Mouse (Mus musculus): Measurements from ENCODE around the gene Atp5g1. TPM values are rescaled to one million over a fixed set of nuclear protein-coding genes. Genes with fewer than 3 reads are reported as not detected.

Gene Atp5g1
- polyA plus RNA-seq, 1 experiment from 2014 or later = 865 TPM

DNA sequence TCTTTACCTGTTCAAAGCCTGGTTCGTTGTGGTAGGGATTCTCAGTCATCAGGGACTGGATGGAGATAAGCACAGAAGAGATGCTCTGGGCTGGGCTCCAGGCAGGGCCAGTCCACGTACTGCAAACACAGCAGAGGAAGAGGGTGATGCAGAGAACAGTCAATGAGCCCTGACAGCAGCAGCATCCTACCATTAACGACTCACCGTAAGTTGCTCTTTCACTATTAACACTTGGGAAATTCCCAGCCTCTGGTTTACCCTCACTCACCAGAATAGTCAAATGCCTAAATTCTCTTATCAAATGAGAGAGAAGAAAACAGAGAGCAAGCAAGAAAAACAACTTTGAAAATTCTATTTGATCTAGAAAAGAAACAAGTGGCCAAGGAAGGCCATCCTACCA, 17.2 kb downstream of the Atp5g1 start:
- Histone ChIP-seq H3K4me3 (ENCODE audit: low read length) (no peak overlapping the region), H3K9ac (ENCODE audit: low read depth, low read length) (no peak overlapping the region), H3K27ac (ENCODE audit: low read depth, low read length) (no peak overlapping the region), H3K27me3 (replicated peaks; ENCODE audit: control insufficient read depth, insufficient read depth, low read length) (no peaks in the 10 kb centered on the region), H3K9me3 (ENCODE audit: control insufficient read depth, low read length) (no peaks in the 10 kb centered on the region), H3K4me1 (ENCODE audit: control insufficient read depth, insufficient read depth, low read depth, low read length) (peaks cover 10% of the 10 kb centered on the region), H3K36me3 (ENCODE audit: control insufficient read depth, insufficient read depth, low read length) (peaks cover 28% of the 10 kb centered on the region), H3K4me2 (ENCODE audit: low read length) (no peak overlapping the region)
- ATAC-seq = no peak
- WGBS = 97% methylated on average over 4 of the region's 4 CpGs

DNA sequence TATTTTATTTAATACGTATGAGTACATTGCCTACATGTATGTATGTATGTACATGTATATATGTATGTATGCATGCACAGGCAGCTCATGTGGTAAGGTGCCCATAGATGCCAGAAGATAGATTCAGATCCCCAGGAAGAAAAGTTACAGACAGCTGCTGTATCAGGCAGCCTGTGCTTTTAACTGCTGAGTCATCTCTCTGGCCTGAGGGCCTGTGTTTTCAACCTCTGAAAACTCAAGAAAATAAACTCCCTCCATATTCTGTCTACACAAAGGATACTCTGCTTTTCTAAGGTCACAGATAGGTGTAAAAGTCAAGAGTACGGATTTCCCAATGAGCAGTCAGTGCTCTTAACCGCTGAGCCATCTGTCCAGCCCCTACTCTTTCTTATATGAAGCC, 24.6 kb downstream of the Atp5g1 start:
- peaks cover 53% of the 10 kb centered on the region for H3K36me3 ChIP-seq (ENCODE audit: control insufficient read depth, insufficient read depth, low read length)
- H3K4me2 ChIP-seq (ENCODE audit: low read length) = no peak overlapping the region
- no peak for ATAC-seq
- H3K9ac ChIP-seq (ENCODE audit: low read depth, low read length) = no peak overlapping the region
- H3K9me3 ChIP-seq (ENCODE audit: control insufficient read depth, low read length) = no peaks in the 10 kb centered on the region
- no peaks in the 10 kb centered on the region for H3K4me1 ChIP-seq (ENCODE audit: control insufficient read depth, insufficient read depth, low read depth, low read length)
- no peaks in the 10 kb centered on the region for H3K27me3 ChIP-seq (replicated peaks; ENCODE audit: control insufficient read depth, insufficient read depth, low read length)
- no peak overlapping the region for H3K27ac ChIP-seq (ENCODE audit: low read depth, low read length)
- WGBS = 92% methylated on average over 3 of the region's 3 CpGs
- H3K4me3 ChIP-seq (ENCODE audit: low read length) = no peak overlapping the region

DNA sequence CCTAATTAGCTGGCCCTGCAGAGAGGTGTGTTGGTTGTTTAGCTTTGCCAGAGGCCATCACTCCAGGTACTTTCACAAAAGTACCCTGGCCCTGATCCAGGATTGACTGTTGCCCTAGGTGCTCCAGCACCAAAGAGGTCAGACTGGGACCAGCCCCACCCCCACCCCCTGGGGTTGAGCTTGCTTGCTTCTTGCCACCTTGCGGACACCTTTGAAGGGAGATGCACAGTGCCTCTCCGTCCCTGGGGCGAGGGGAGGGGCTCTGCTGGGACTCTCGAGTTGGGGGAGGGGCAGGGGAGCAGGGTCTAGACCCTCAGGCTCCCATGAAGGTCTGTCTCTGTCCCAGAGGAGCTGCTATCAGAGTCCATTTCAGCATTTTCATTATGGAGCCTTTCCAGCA, 25.5 kb downstream of the Atp5g1 start:
- Histone ChIP-seq H3K9me3 (ENCODE audit: control insufficient read depth, low read length) (no peaks in the 10 kb centered on the region), H3K27me3 (replicated peaks; ENCODE audit: control insufficient read depth, insufficient read depth, low read length) (no peaks in the 10 kb centered on the region), H3K9ac (ENCODE audit: low read depth, low read length) (no peak overlapping the region), H3K27ac (ENCODE audit: low read depth, low read length) (no peak overlapping the region), H3K4me1 (ENCODE audit: control insufficient read depth, insufficient read depth, low read depth, low read length) (no peaks in the 10 kb centered on the region), H3K4me3 (ENCODE audit: low read length) (no peak overlapping the region), H3K36me3 (ENCODE audit: control insufficient read depth, insufficient read depth, low read length) (peaks cover 54% of the 10 kb centered on the region), H3K4me2 (ENCODE audit: low read length) (no peak overlapping the region)
- WGBS = 88% methylated on average over 4 of the region's 4 CpGs
- no peak for ATAC-seq

DNA sequence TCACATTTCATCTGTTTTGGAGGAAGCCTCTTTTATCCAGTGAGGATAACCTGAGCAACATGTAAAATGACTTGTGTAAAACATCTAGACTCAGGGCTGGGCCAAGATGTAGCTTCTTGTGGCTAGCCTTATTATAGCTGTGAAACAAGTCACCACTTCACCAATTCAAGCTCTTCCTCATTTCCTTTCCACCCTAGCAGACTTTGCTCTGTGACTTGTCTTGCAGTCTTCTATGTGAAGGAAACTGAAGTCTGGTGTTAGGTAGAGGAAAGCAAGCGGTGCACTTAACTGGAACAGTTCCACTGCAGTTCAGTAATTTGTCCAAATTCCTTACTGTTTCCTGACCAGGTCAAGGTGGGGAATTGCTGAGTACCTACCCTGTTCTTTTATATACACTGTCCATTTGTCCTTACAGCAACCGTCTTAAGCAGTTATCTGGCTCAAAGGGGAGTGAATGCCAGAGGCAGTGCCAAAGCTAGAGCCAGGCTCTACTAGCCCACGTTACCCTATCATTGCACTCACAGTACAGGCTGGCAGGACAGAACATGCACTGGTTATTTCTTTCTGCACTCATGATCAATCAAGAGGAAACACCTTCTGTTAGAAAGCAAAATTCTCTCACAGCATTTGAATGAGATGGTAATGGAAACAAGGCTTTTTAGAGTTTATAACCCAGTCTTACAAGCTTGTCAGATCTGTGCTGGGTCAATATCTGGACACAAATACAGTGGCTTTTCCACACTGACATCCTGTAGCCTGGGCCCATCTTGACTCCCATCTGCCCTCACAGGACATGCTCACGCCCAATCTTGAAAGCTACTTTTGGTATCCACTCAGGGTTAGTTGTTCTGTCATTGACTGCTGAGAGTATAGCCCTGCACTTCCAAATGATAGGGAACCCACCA, 27.7 kb downstream of the Atp5g1 start:
- no peak overlapping the region for H3K9ac ChIP-seq (ENCODE audit: low read depth, low read length)
- H3K9me3 ChIP-seq (ENCODE audit: control insufficient read depth, low read length) = no peaks in the 10 kb centered on the region
- no peak overlapping the region for H3K4me3 ChIP-seq (ENCODE audit: low read length)
- no peaks in the 10 kb centered on the region for H3K4me1 ChIP-seq (ENCODE audit: control insufficient read depth, insufficient read depth, low read depth, low read length)
- no peaks in the 10 kb centered on the region for H3K27me3 ChIP-seq (replicated peaks; ENCODE audit: control insufficient read depth, insufficient read depth, low read length)
- no peak overlapping the region for H3K27ac ChIP-seq (ENCODE audit: low read depth, low read length)
- 91% methylated on average over 4 of the region's 4 CpGs for WGBS
- H3K4me2 ChIP-seq (ENCODE audit: low read length) = no peak overlapping the region
- peaks cover 43% of the 10 kb centered on the region for H3K36me3 ChIP-seq (ENCODE audit: control insufficient read depth, insufficient read depth, low read length)
- no peak for ATAC-seq

DNA sequence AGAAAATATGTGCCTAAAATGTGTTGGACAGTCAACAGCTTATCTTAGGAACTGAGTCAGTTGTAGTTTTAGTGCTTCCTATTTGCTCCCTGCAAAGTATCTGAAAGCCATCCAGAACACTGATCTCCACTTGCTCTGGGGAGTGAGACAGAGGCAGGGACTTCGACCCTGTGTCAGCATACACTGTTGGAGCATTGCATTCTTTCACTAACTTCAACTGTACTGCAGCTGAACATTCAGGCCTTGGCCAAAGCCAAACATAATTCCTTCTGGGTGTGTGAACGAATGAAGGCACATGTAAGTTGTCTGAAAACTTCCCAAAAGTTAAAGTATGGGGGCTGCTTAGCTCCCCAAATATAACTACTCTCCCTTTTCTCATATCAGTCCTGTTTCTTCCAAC, 28.7 kb downstream of the Atp5g1 start:
- H3K4me1 ChIP-seq (ENCODE audit: control insufficient read depth, insufficient read depth, low read depth, low read length) = no peaks in the 10 kb centered on the region
- no peak for ATAC-seq
- H3K36me3 ChIP-seq (ENCODE audit: control insufficient read depth, insufficient read depth, low read length) = peaks cover 38% of the 10 kb centered on the region
- H3K27ac ChIP-seq (ENCODE audit: low read depth, low read length) = no peak overlapping the region
- H3K27me3 ChIP-seq (replicated peaks; ENCODE audit: control insufficient read depth, insufficient read depth, low read length) = no peaks in the 10 kb centered on the region
- no peak overlapping the region for H3K9ac ChIP-seq (ENCODE audit: low read depth, low read length)
- no peaks in the 10 kb centered on the region for H3K9me3 ChIP-seq (ENCODE audit: control insufficient read depth, low read length)
- H3K4me2 ChIP-seq (ENCODE audit: low read length) = no peak overlapping the region
- WGBS = 90% methylated on average over 2 of the region's 2 CpGs
- no peak overlapping the region for H3K4me3 ChIP-seq (ENCODE audit: low read length)

DNA sequence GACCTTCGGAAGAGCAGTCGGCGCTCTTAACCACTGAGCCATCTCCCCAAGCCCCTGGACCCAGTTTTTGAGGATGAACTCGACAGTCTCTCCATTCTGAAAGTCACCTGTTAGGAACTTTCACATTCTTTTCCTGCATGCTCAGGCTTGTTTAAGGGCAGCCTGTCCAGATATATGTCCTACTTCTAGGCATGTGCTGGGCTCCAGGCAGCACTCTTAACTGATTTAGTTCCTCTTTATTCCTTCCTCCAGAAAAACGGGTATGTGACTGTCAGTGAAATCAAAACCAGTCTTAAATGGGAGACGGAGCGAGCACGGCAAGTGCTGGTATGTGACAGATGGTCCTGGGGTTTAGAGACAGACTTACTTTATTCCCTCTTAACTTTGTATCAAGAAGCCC, 29.4 kb downstream of the Atp5g1 start:
- ATAC-seq = no peak
- H3K27me3 ChIP-seq (replicated peaks; ENCODE audit: control insufficient read depth, insufficient read depth, low read length) = no peaks in the 10 kb centered on the region
- WGBS = 91% methylated on average over 8 of the region's 8 CpGs
- H3K4me2 ChIP-seq (ENCODE audit: low read length) = no peak overlapping the region
- no peak overlapping the region for H3K27ac ChIP-seq (ENCODE audit: low read depth, low read length)
- no peaks in the 10 kb centered on the region for H3K4me1 ChIP-seq (ENCODE audit: control insufficient read depth, insufficient read depth, low read depth, low read length)
- H3K9ac ChIP-seq (ENCODE audit: low read depth, low read length) = no peak overlapping the region
- no peaks in the 10 kb centered on the region for H3K9me3 ChIP-seq (ENCODE audit: control insufficient read depth, low read length)
- H3K36me3 ChIP-seq (ENCODE audit: control insufficient read depth, insufficient read depth, low read length) = peaks cover 32% of the 10 kb centered on the region
- H3K4me3 ChIP-seq (ENCODE audit: low read length) = no peak overlapping the region

DNA sequence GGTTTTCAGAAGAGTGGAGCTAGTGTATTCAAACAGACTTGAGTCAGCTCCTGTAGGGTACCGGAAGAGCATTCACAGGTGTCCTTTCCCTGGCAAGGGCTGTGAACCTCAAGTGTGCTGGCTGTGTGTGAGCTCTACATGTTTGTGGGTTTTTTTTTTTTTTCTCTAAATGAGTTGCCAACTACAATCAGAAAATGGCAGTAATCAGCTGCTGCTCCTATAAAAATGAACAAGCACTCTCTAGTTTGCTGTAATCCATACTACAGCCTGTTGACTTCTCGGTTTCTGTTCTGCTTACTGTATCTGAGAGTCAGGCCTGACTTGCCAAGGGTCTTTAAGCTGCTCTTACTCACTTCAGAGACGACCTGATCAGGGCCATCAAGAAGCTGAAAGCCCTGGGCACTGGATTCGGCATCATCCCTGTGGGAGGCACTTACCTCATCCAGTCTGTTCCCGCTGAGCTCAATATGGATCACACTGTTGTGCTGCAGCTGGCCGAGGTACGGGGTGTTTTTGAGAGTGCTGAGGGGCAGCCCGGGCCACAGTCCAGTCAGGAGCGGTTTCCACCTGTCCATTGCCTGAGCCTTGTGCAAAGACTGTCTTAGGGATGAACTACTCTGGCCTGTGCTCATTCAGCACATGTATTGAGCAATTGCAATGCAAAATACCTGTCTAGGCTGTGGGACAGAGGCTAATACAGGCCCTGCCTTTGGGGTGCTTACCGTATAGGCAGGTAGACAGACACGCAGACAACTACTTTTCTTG, 30.5 kb downstream of the Atp5g1 start:
- no peak overlapping the region for H3K4me3 ChIP-seq (ENCODE audit: low read length)
- H3K36me3 ChIP-seq (ENCODE audit: control insufficient read depth, insufficient read depth, low read length) = peaks cover 30% of the 10 kb centered on the region
- WGBS = 88% methylated on average over 11 of the region's 11 CpGs
- no peaks in the 10 kb centered on the region for H3K9me3 ChIP-seq (ENCODE audit: control insufficient read depth, low read length)
- ATAC-seq = no peak
- H3K4me1 ChIP-seq (ENCODE audit: control insufficient read depth, insufficient read depth, low read depth, low read length) = no peaks in the 10 kb centered on the region
- no peak overlapping the region for H3K4me2 ChIP-seq (ENCODE audit: low read length)
- H3K9ac ChIP-seq (ENCODE audit: low read depth, low read length) = no peak overlapping the region
- H3K27ac ChIP-seq (ENCODE audit: low read depth, low read length) = no peak overlapping the region
- no peaks in the 10 kb centered on the region for H3K27me3 ChIP-seq (replicated peaks; ENCODE audit: control insufficient read depth, insufficient read depth, low read length)

DNA sequence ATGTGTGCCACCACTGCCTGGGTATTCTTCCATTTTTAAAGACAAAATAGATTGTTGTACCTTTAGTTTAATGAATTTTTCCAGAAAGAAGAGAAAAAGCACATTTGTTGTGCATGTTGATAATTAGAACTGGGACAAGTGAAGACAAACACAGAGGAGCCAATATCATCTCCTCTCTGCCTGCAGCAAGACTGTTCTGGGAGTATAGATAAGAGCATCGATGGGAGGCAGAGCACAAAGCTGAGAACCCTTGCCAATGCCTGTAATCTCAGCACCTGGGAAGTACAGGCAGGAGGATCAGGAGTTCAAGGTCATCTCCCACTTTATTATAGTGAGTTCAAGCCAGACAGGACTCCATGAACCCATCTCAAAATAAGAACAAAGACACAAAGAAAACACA, 36.9 kb downstream of the Atp5g1 start:
- Histone ChIP-seq H3K4me3 (ENCODE audit: low read length) (no peak overlapping the region), H3K4me2 (ENCODE audit: low read length) (no peak overlapping the region), H3K36me3 (ENCODE audit: control insufficient read depth, insufficient read depth, low read length) (peaks cover 5% of the 10 kb centered on the region), H3K9ac (ENCODE audit: low read depth, low read length) (no peak overlapping the region), H3K27me3 (replicated peaks; ENCODE audit: control insufficient read depth, insufficient read depth, low read length) (no peaks in the 10 kb centered on the region), H3K27ac (ENCODE audit: low read depth, low read length) (no peak overlapping the region), H3K4me1 (ENCODE audit: control insufficient read depth, insufficient read depth, low read depth, low read length) (peaks cover 10% of the 10 kb centered on the region), H3K9me3 (ENCODE audit: control insufficient read depth, low read length) (no peaks in the 10 kb centered on the region)
- no peak for ATAC-seq
- WGBS = 96% methylated on average over 1 of the region's 1 CpGs

DNA sequence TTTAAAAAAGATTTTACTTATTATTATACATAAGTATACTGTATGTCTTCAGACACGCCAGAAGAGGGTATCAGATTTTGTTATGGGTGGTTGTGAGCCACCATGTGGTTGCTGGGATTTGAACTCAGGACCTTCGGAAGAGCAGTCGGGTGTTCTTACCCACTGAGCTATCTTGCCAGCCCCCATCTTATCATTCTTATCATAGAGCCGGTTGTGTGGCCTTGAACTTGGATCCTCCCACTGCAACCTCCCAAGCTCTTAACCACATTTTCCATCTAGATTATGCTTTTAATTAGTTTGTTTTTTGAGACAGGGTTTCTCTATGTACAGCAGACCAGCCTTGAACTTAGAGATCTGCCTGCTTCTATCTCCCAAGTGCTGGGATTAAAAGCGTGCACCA, 38.0 kb downstream of the Atp5g1 start:
- Histone ChIP-seq H3K9me3 (ENCODE audit: control insufficient read depth, low read length) (no peaks in the 10 kb centered on the region), H3K4me1 (ENCODE audit: control insufficient read depth, insufficient read depth, low read depth, low read length) (peaks cover 10% of the 10 kb centered on the region), H3K9ac (ENCODE audit: low read depth, low read length) (no peak overlapping the region), H3K27me3 (replicated peaks; ENCODE audit: control insufficient read depth, insufficient read depth, low read length) (no peaks in the 10 kb centered on the region), H3K4me2 (ENCODE audit: low read length) (no peak overlapping the region), H3K27ac (ENCODE audit: low read depth, low read length) (no peak overlapping the region), H3K36me3 (ENCODE audit: control insufficient read depth, insufficient read depth, low read length) (peaks cover 5% of the 10 kb centered on the region), H3K4me3 (ENCODE audit: low read length) (no peak overlapping the region)
- ATAC-seq = no peak
- 96% methylated on average over 5 of the region's 5 CpGs for WGBS
